Mouse (Mus musculus) adrenal gland, postnatal 14 days (tissue): ENCODE data around the gene Vgll4. TPM values are rescaled to one million over a fixed set of nuclear protein-coding genes. Genes with fewer than 3 reads are reported as not detected.

Experiments used
- DNase-seq: peaks from one replicate; pipeline ENCODE4 v3.0.0; 2021; ENCODE audit warnings: mixed read lengths
- total RNA-seq: library from RNA; stranded (reverse); gene quantifications from 2 replicates; pipeline ENCODE4 v1.2.3, GENCODE M21; 2021

The Vgll4 gene
- total RNA-seq, 1 experiment from 2014 or later = 71.6 TPM

DNA sequence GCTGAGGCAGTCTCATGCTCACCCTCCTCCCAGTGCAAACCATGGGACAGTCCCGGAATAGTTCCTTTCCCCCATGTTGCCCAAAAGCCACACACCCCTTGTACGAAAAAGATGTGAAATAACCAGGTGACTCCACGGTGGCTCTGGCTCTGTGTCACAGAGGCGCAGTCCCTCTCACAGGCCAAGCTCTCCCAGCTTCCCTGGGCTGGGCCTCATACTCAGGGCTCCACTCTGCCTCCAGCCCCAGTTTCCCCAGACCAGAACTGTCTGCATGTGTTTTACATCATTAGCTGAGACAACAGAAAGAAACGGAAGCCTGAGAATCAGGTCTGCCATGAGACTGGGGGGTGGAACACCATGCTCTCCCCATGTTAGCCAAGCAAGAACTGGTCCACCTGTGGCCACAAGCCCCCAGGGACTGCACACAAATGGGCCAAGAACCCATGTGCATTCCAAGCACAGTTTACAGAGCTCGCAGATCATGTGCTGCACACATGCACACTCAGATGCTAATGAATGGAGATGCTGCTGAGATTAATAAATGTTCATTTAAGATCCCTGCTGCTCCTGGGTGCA is 100.2 kb downstream of the Vgll4 start:
- no peak for DNase-seq

DNA sequence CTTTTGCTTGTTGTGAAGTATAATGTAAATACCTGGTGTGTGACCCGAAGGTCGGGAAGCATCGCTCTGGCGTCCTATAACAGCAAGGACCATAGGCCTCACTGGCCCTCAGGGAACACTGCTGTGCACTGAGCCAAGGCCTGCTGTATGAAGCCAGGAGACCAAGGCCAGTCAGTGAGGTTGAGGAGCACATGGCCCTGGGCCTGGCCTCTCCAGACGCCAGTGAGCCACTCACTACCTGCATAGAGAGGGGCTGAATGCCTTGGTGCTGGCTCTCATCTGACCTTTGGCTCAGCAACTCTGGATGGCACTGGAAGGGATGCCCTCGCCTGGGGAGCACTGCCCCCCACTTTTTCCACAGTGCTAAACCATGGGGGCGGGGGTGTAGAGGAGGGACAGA is 101.1 kb downstream of the Vgll4 start:
- peak; percentile 47 for DNase-seq

DNA sequence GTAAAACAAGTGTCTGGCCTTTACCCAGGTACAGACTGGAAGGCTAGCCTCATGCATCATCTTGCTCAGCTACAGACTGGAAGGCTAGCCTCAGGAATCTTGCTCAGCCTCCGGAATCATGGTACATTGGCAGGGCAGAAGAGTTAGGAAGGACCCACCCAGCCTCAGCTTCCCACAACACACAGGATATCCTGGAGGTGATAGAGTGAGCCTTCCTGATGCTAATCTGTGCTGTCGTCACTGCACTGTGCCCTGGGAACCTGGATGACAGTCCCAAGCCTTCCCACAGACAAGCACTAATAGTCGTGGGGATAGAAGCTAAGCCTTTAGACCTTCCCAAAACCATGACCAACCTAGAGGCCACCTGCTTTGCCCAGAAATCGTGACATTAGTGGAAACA is 103.2 kb downstream of the Vgll4 start:
- no peak for DNase-seq

- no peak for DNase-seq
Measured at GRCm38 (mm10) chr6:114866078-114866477, 103.7 kb downstream of the Vgll4 start.

DNA sequence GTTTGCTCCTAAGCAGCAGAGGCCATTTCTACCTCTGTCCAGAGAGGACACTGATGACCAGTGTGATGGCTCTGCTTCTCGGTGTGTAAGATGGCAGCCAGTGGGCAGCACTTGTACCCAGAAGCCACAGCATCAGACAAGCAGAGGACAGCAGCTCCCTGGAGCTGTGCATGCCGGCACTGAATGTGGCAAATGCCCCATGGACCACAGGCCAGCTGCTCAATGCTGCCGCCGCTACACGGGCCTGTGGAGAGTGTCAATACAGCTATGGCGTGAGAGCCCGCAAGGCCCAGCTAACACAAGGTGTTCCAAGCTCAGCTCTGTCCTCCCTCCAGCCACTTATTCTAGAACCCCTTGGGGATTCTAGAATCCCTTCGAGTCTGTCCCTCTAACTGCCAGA is 105.4 kb downstream of the Vgll4 start:
- DNase-seq = no peak

GRCm38 (mm10) chr6:114863501-114863900 is 106.3 kb downstream of the Vgll4 start:
- DNase-seq = peak; percentile 66

DNA sequence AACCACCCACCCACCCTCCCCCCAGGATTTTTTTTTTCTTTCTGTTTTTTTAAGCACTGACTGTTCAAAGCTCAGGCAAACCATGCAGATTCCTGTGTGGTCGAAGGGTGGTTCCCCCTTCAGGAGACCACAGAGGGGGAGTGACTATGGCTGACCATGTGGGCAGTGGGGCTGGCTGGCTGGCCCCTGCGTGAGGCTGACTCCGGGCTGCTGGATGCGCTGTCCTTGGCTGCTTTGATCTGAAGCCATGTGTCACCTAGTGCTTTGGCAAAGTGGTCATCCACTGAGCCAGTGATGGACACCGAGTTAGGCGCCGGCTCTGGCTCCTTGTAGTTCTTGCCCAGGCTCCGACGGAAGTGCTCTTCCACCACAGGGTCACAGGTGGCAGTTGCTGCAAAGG is 107.7 kb downstream of the Vgll4 start:
- DNase-seq = no peak

DNA sequence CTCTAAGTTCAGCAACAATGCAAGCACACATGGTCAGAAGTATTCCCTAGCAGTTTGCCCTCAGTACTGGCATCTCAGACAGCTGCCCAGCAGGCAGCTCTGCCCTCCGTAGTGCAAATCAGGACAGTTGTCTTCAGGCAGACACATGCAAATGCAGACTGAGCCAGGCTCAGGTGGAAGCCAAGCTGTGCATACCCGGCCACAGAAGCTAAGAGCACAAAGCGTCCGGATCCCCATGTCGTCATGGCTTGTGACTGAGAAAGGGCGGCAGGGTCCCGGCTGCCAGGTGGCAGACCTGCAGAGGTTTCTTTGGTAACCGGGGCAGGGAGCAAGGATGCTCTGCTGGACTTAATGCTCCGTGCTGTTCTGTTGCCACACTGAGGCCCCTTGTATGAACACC is 108.2 kb downstream of the Vgll4 start:
- no peak for DNase-seq

GRCm38 (mm10) chr6:114860677-114861568 is 108.9 kb downstream of the Vgll4 start:
- peak; percentile 62 for DNase-seq

GRCm38 (mm10) chr6:114858722-114859053 is 111.1 kb downstream of the Vgll4 start:
- DNase-seq = no peak

- DNase-seq = peak; percentile 72
Measured at GRCm38 (mm10) chr6:114857996-114858721, 111.6 kb downstream of the Vgll4 start.

GRCm38 (mm10) chr6:114856501-114856900 is 113.3 kb downstream of the Vgll4 start:
- no peak for DNase-seq

DNA sequence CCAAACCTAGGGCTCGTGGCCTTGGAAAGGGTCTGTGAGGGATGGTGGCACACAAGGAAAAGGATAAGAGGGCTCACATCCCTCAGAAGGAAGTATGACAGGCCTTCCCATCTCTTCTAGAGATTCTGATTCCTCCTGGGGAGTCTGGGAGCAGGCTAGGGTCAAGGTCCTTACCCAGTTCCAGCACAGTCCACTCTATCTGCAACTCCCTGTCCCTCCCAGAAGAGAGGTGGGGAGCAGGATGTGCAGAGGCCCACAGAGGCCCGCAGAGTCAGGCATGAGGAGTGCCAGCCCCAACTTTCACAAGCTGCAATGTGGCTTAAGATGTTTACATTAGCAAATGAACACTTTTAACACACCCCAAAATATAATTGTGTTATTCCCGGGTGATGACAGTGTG is 114.2 kb downstream of the Vgll4 start:
- no peak for DNase-seq

GRCm38 (mm10) chr6:114854368-114854767 is 115.4 kb downstream of the Vgll4 start:
- no peak for DNase-seq

DNA sequence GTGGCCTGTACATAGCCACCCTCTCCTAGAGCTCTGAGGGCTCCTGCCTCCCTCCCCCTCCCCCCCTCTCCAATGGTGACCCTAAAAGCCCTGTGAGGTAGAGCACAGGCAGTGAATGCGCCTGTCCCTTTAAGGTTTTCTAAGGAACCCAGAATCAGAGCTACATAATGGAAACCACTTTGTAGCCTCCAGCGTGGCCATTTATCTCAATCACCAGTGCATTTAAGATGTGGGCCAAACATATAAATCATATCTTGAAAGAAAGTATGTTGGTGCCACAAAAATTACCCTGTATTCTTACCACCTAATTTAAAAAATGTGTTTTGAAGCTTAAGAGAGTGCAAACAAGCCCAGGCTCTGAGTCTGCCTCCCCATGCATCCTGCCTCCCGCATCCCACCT is 117.1 kb downstream of the Vgll4 start:
- no peak for DNase-seq

GRCm38 (mm10) chr6:114851688-114852087 is 118.1 kb downstream of the Vgll4 start:
- DNase-seq = no peak

DNA sequence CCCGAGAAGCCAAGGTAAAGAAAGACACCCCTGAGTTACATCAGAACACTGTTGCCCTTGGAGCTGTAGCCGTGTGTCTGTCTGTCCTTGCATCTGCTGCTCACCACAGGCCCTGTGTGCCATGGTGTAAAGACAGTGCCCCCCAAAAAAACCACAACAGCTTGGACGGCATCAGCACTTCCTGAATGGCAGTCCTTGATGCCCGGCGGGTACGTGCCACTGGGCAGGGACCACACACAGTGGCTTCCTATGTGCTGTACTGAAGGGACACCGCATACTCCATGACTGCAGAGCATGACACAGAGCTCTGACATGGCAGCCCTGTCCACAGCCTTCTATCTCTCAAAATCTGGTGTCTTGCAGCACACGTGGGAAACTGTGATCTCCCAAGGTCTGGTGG is 120.0 kb downstream of the Vgll4 start:
- no peak for DNase-seq

DNA sequence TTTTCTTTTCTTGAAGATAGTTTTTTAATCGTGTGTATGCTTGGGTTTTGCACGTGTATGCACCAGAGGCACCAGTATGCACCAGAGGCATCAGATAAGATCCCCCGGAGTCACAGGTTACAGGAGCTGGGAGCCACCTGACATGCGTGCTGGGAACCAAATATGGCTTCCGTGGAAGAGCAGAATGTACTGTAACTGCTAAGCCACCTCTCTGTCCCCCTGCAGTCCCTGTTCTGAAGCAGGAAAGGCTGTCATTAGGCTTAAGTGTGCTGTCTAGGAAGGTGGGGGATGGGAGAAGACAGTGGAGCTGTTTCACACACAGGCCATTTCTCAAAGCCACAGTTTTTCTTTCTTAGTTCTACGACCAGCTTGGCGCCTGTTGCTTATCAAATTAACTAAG is 121.0 kb downstream of the Vgll4 start:
- no peak for DNase-seq

DNA sequence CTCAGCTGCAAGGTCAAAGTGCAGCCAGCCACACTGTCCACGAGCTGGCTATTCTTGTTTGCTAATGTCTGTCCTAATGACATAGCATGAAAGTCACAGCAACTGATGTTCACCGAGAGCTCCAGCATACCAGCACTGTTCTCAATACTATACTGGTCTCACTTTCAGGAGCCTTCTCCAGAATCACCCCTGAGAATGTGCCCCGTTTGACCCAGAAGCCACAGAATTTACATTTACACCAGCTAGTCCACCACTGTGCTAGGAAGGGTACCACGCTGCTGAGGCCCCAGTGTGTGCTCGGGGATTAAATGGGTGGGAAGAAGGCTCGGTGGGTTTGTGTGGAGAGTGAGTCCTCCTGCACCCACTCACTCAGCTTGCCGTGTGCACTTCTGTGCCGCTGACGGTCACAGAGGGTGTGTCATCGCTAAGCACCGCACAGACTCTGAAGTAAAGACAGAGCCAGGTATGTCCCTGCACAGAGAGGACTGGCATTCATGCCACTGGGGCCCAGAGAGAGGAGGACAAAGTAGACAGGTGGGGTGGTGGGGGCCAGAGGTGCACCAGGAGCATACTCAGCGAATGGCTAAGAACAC is 122.1 kb downstream of the Vgll4 start:
- DNase-seq = no peak

- DNase-seq = no peak
Measured at GRCm38 (mm10) chr6:114846153-114846772, 123.5 kb downstream of the Vgll4 start.

DNA sequence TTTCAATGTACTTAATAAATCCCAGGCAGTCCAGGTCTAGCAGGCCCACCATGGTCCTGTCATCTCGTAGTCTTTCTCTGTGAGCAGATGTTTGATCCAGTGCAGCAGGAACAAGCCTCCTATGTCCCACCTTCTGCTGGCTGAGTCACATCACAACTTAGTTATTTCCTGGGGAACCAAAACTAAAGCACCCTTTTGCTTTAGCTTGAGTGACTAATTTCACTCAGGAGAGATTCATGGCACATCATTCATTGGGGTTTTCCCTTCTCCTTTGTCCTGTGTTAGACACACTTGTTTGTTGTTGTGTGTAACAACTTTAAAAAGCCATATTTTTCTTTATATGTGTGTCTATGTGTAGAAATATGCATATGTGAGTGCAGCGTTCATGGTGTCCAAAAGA is 126.9 kb downstream of the Vgll4 start:
- no peak for DNase-seq

DNA sequence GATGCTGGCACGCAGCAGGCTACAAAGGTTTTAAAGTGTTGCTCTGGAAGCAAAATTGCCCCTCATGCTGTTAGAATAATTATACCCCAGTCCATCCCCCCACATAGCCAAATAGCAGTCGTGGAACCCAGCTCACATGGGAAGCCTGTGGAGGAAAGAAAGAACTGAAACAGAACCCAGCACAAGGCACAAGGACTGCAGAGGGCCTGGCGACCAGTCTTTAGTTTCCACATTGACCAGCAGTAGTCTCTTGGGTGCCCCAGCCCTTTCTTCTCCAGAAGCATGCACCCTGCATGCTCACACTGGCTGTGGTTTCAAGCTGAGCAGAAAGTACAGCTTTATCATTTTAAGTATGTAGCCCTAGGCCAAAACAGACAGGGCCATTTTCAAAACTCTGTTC is 127.7 kb downstream of the Vgll4 start:
- DNase-seq = no peak

- no peak for DNase-seq
Measured at GRCm38 (mm10) chr6:114840012-114840411, 129.8 kb downstream of the Vgll4 start.
